Mouse (Mus musculus): ENCODE results near the gene Cox4i2.

- no peak for TF ChIP-seq CTCF (IDR thresholded peaks at IDR 0.05; ENCODE audit: control insufficient read depth, insufficient read depth, insufficient replicate concordance, low read depth, low read length)
- TF ChIP-seq POLR2A (IDR thresholded peaks at IDR 0.05; ENCODE audit: control insufficient read depth, low read depth, low read length) = no peak
Observed at GRCm38 (mm10) chr2:152726213-152726612, 27.8 kb upstream of the Cox4i2 start.
